Mouse (Mus musculus) kidney, postnatal 10 days (tissue): ENCODE results near the gene Mdga2.

Source experiments
- DNase-seq: peaks from one replicate; pipeline ENCODE4 v3.0.0; 2021; ENCODE audit warnings: mixed read lengths

Mdga2 gene

DNA sequence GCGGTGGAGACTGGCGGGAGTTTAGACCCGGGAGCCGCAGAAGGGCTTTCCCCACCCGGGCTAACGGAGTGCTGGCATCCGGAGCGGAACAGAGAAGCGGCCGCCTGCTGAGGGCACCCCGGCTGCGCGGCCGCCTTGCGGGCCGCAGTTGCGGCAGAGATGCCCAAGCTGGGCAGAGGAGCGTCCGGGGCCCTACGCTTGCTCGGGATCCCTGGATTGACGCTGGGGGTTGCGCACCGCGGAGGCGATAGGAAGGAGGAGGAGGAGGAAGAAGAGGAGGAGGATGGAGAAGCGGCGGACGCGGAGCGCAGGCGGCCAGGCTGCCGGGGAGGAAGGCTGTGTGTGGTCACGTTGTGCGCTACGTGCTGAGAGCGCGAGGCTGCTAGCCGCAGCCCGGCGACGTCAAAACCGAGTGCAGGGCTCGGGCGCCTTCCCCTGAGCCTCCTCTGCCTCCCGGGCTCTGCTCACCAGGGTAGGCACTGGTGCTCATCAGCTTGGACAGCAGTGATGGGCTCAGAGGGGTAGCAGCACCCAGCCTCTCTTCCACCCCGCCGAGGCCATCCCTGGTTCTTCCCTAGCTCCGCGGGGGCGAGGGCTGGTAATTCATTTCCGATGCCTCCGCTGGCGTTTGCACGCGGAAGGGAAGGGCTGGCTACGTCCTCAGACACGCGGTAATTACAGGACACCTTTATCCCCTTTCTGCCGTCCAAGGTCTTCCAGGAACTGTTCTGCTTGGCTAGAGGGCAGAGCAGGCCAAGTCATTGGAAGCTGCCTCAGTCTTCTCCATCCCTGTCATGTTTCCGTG lies at the start of gene Mdga2:
Gene Mdga2 (minus strand): TSS at position 329 of the 805 bp plus-strand sequence.
- peak; percentile 26 for DNase-seq

DNA sequence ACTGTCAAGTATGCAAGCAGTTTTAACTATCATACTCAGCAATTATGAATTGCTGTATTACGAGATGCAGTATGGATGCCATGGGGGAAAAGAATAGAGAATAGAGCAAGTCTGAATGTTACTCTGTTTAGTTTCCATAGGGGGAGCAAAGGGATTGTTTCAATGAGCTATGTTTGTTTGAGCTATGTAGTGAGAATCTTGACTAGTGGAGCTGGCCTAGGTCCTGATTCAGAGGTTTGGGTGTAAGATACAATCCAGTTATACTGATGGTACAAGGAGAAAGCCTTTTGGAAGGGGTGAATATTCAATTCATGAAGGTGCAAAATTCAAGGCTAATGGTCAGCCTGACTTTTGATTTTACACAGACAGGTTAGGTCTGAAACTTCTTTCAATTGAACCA lies 45.1 kb upstream of the Mdga2 start:
- DNase-seq = peak; percentile 5

DNA sequence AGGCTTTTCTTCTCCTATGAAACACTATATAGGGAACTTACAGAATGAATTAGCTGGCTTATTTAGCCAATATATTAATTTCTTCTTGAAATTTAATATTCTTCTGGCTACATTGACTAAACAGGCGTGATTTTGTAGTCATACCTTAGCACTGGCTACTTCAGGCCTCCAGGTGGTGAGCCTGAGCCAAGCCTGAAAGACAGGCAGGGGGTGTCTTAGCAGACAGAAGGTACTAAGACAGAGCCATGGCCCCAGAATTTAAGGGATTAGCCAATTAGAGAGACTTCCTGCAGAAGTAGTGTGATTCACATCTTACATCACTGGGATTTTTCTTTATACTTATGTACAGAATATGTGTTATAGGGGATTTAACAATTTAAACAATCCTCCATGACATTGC lies 1.2 kb upstream of the Mdga2 start:
- no peak for DNase-seq

DNA sequence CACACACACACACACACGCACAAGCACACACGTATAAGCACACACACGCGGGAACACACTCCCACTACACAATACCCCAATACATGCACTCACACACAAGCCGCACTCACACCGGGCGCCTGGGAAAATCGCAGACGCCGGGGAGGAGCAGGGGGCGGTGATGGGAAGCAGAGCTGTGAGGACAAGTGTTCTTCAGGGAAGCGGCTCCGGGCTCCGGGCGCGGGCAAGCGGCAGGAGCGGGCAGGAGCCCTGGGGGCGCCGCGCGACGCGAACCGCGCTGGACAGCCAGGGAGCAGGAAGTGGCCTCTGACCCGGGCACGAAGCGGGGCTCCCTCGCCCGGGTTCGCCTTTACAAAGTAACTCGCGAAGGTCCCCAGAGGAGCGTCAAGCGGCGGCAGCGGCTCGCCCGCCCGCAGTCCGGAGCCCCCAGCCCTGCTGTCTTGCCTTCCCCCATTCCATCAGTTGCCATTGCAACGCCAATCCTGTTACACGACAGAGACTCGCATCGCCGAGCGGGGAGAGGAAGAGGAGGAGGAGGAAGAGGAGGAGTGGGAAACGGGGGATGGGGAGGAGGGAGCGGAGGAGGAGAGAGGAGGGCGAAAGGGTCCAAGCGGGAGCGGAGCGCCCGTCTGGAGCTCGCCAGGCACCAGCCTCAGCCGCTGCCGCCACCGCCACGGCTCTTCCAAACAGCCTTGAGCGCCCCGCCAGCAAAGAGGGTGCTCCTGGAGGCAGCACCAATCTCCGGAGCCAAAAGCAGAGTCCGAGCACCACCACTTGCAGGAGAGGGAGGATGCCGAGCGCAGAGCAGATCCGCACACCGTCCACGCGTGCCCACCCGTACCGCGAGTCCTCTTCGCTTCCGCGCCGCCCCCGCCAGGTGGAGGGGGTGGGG lies 774 bp downstream of the Mdga2 start:
- peak; percentile 27 for DNase-seq

- DNase-seq = peak; percentile 18
Measured at GRCm38 (mm10) chr12:67220641-67221231, 1.6 kb downstream of the Mdga2 start.

GRCm38 (mm10) chr12:67220041-67220440 lies 2.3 kb downstream of the Mdga2 start:
- no peak for DNase-seq

DNA sequence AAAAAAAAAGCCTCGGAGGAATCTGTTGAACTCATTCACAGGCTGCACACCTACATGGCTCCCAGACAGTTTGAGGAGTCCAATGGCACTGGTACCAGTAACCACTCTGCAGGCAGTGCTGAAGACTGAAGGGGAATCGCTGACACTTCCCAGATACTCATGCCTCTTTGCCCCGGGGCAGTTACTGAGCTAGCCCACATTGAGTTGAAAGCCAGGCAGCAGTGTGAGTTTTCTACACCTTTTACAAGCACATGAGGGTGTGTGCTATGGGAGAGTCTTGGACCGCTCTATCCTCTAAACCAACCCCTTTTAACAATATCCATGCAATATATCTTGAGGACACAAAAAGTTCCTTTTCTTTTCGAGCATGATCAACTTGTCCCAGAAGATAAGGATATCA lies 2.8 kb downstream of the Mdga2 start:
- no peak for DNase-seq

- DNase-seq = no peak
Measured at GRCm38 (mm10) chr12:67212801-67213200, 9.5 kb downstream of the Mdga2 start.

GRCm38 (mm10) chr12:67178155-67178554 lies 44.2 kb downstream of the Mdga2 start:
- DNase-seq = no peak

GRCm38 (mm10) chr12:67156569-67157237 lies 65.6 kb downstream of the Mdga2 start:
- no peak for DNase-seq

DNA sequence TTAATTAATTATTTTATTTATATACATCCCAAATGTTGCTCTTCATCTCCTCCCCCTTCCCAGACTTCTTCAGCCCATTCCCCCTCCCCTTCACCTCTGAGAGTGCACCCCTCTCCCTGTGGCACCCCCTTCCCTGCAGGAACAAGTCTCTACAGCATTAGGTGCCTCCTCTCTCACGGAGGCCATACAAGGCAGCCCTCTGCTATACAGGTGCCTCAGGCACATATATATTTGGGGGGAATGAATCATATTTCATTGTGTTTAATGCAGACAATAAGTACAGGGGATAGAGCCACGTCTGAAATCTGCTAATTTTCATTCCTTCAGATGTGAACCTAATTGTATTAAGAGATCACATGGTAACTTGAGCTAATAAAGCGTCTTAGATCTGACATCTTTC lies 69.3 kb downstream of the Mdga2 start:
- DNase-seq = no peak

DNA sequence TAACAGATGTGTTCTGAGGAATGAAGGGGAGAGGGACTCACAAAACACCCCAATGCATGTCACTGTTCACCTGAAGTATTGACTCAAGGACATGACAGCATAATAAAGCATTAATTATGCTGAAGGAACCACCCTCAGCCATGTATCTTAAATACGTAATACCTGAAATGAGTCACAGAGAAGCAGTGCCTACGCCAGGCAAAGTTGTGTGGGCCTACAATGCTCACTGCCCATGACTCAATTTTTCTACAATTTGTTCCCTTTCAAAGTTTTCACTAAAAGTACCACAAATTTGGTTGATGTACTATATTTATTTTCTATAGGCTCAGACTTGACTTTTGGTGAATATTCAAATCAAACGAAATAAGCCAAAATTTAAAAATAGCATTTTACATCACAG lies 80.7 kb downstream of the Mdga2 start:
- DNase-seq = no peak

- DNase-seq = no peak
Measured at GRCm38 (mm10) chr12:67140131-67140530, 82.2 kb downstream of the Mdga2 start.

- DNase-seq = no peak
Measured at GRCm38 (mm10) chr12:67127457-67127856, 94.9 kb downstream of the Mdga2 start.

DNA sequence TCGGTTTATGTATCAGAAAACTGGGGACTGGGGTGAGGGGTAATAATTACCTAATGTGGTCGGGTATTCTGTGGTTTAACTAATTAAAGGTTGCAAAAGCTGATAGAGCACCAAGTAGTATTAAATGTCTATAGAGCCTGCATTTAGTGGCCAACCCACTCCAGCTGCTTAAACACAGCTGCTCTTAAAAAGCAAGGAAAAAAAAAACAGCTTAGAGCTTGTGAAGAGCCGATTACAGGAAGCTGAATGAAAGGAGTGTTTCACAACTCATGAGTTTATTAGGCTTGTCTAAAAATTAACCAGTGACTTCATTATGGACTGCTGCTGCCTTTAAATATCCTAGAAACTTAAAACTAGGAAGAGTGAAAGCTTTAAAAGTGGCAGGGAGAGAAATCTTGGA lies 98.5 kb downstream of the Mdga2 start:
- DNase-seq = no peak

GRCm38 (mm10) chr12:67118652-67119515 lies 103.5 kb downstream of the Mdga2 start:
- no peak for DNase-seq

DNA sequence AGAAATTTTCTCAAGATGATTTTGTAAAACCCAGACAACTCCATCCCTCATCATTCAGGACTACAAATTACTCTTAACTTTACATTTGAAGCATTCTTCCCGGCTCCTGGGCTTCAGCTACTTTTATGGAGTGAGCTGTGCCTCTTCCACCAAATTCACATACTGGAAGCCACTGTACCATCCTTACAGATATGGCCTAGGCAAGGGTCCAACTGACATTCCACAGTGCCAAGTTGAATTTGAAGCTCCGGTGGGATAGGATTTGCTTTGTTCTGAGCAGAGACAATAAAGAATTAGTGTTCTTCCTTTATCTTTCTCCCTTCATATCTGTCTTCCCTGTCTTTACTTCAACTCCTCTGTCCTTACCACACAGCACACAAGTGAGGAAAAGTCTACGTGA lies 118.2 kb downstream of the Mdga2 start:
- DNase-seq = no peak

DNA sequence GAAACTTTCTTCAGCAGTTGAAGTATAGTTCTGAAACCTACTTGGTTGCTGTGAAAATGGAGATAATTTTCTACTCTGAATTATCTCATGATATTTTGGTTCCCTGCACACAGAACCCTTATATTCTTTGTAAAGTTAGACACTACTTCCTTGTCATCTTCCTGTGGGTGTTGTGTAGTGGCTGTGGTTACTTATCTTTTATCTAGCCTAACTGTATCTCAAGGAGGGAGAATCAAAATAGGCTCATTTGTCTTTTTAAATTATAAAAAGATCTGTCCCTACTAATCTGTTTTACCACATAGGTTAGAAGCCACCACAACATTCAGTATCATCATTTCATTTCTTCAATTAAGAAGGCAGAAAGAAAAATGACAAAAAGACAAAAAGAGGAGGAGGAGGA lies 127.9 kb downstream of the Mdga2 start:
- no peak for DNase-seq

- no peak for DNase-seq
Measured at GRCm38 (mm10) chr12:67090420-67090965, 131.9 kb downstream of the Mdga2 start.

GRCm38 (mm10) chr12:67059136-67060014 lies 163.0 kb downstream of the Mdga2 start:
- peak; percentile 15 for DNase-seq

DNA sequence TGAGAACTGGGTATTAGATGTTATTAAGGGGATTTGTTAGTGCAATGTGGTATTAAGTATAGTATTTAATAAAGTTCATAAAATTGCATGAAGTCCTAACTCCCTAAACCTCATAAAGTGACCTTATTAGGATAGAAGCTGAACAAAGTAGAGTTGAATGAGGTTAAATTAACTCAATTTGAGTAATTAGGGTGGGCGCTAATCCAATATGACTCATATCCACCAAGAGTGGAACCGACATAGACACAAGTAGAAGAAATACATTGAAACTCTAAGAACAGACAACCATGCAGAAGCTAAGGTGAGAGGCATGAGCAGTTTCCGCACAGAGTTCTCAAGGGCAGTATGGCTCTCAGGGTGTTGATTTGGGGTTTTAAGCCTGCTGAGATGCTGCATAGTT lies 165.7 kb downstream of the Mdga2 start:
- DNase-seq = no peak
